Mouse (Mus musculus) cerebellum, adult 18-20 months (tissue): ENCODE data around the gene Tead4.
"Not testable (repeated sequence)": the region's sequence is repeated elsewhere in the genome, so short reads cannot be mapped to it uniquely, and the experiment has no call there.

Source experiments
- DNase-seq, 2 experiments: peaks; one replicate each; pipeline ENCODE4 v3.0.0; 2021

The Tead4 gene

GRCm38 (mm10) chr6:128300134-128301001 lies at the start of gene Tead4:
Gene Tead4, minus strand, starts transcription at chr6:128300823.
- DNase-seq, result peak; percentile 81 to 82

DNA sequence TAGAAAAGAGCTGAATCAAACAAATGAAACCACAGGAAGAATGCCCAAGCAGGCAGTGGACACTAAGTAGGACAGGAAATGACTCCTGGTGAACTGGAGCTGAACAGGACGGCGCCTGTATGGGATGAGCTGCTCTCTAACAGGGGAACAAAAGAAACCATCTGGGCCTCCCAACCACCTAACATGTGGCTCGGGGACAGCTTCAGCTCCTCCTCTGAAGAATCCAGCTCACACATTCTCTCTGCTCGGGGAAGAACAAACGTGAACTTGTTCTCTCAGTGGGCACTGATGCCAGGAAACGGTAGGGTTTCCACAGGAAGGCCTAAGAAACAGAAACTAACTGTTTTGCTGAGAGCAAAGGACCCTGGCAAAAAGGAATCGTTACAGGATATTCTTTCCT lies 49.1 kb upstream of the Tead4 start:
- peak in 1 of 2 experiments; percentile 28 for DNase-seq

GRCm38 (mm10) chr6:128346782-128347181 lies 46.2 kb upstream of the Tead4 start:
- DNase-seq, result no peak

DNA sequence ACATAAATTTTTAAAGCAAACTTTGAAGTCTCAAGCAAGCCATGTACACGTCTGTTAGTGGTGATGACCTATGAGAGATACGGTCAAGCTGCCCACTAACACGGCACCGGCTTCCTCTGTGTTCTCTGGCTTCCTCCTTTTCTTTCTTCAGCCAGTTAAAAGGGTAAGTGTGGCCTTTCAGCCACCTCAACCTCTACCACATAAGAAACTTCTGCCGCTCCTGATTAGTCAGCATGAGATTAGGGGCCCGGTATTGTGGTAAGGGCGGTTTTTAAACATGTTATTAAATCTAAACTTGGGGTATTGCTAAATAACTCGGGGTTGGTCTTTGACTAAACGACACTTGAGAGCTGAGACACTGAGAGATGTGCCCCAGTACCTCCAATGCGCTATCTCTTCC lies 45.0 kb upstream of the Tead4 start:
- DNase-seq, result no peak

DNA sequence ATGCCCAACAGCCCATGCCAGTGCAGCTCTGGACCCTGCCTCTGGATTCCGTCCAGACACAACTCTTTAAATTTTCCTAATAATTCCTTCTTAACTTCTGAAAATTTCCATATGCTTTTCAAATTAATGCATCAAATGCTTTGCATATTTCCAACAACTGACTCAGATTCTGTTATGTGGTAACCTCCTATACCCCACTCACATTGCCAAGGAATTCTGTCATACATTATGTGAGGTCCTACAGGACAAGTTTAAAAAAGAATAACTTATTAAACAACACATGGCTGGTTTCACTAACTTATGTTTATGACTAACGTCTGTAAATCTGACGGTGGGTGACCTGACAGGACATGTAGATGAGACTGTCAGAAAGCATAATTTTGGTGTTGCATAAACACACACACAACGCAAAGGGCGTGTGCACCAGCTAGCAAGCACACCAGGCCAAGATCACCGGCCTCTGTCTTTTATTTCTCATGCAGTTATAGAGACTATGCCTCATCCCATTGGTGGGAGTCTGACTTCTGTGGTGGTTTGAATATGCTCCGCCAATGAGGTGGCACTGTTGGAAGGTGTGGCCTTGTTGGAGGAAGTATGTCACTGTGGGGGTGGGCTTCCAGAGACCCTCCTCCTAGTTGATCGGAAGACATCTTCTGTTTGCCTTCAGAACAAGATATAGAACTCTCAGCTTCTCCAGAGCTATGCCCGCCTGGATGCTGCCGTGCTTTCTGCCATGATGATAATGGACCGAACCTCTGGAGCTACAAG lies 41.5 kb upstream of the Tead4 start:
- DNase-seq, result no peak

- no peak for DNase-seq
Observed at GRCm38 (mm10) chr6:128338876-128339275, 38.3 kb upstream of the Tead4 start.

DNA sequence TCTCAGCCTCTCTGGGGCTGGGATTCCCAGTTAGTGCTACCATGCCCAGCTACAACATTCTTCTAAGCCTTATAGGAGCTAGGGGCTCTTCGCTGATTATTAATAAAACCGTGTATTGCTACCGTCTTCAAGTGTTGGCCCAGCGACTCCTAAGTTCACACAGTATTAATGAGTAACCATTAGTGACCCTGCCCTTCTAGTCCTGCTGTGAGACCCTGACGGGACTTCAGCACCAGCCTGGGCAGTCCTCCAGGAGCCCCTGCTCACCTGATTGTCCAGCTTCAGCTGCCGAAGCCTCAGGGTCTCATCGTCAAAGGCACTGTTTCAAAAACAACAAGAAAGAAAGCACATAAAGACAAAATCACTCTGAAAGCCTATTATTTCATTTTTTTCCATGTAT lies 36.8 kb upstream of the Tead4 start:
- no peak for DNase-seq

- peak; percentile 79 to 88 for DNase-seq
Observed at GRCm38 (mm10) chr6:128334397-128335124, 33.9 kb upstream of the Tead4 start.

DNA sequence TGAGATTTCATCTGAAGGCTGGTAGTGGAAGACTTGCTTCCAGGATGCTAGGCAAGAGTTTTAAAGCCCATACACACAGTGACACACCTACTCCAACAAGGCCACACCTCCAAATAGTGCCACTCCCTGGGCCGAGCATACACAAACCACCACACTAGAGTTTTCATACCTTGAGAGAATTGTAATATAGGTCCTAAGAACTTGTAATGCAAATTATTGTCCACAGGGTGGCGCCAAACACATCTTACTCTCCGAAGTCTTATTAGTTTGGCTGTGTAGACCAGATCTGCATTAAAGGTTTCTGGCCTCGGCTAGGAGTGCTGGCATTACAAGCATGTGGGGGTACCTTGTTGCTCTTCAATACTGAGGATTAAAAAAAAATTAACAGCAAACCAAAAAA lies 17.7 kb upstream of the Tead4 start:
- DNase-seq, result peak; percentile 72 to 78

DNA sequence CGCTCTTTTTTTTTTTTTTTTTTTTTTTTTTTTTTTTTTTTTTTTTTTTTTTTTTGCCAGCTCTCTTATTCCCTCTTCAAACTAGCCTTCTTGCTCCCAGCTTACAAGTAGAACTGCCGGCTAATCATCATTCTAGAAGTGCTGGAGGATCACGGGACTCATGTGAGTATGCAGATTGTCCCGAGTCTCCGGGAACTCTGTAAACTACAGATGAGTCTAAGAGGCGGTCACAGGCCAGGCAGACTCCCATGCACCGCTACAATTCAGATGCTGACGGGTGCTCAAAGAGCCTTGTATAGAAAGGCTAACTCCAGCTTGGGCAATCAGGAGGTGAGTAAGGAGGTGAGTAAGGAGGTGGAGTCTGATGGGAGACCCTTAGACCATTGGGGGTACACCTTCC lies 15.0 kb upstream of the Tead4 start:
- DNase-seq, result no peak

GRCm38 (mm10) chr6:128314796-128315195 lies 14.2 kb upstream of the Tead4 start:
- DNase-seq, result no peak

- peak; percentile 64 to 73 for DNase-seq
Observed at GRCm38 (mm10) chr6:128308311-128308710, 7.7 kb upstream of the Tead4 start.

GRCm38 (mm10) chr6:128304801-128305200 lies 4.2 kb upstream of the Tead4 start:
- DNase-seq, result no peak

DNA sequence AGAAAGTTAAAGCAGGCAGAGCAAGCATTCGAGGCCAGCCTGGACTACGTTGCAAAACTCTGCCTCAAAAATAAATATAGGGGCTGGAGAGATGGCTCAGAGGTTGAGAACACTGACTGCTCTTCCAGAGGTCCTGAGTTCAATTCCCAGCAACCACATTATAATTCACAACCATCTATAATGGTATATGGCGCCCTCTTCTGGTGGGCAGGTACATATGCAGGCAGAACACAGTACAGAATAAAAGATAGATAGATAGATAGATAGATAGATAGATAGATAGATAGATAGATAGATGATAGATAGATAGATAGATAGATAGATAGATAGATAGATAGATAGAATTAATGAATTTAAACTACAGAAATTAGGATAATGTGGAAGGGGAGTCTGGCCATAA lies 2.0 kb upstream of the Tead4 start:
- not testable (repeated sequence) for DNase-seq

DNA sequence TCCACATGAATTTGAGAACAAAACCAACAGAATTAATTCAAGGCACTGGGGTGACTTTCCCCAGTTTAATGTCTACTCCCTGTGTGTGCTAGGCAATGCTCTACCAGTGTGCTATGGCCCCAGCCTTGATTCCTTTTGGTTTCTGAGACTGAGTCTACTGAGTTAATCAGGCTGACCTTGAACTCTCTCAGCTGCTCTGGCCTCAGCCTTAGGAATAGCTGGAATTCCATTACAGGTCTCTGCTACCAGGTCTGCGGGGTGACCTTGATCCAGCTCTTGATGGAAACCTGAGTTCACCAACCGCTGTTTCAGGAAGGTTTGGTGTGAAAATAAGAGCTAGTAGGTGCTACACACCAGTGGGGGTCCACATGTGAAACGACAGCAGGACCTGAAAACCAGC lies 1.3 kb upstream of the Tead4 start:
- DNase-seq, result no peak

GRCm38 (mm10) chr6:128301458-128301857 lies 835 bp upstream of the Tead4 start:
- DNase-seq, result no peak

DNA sequence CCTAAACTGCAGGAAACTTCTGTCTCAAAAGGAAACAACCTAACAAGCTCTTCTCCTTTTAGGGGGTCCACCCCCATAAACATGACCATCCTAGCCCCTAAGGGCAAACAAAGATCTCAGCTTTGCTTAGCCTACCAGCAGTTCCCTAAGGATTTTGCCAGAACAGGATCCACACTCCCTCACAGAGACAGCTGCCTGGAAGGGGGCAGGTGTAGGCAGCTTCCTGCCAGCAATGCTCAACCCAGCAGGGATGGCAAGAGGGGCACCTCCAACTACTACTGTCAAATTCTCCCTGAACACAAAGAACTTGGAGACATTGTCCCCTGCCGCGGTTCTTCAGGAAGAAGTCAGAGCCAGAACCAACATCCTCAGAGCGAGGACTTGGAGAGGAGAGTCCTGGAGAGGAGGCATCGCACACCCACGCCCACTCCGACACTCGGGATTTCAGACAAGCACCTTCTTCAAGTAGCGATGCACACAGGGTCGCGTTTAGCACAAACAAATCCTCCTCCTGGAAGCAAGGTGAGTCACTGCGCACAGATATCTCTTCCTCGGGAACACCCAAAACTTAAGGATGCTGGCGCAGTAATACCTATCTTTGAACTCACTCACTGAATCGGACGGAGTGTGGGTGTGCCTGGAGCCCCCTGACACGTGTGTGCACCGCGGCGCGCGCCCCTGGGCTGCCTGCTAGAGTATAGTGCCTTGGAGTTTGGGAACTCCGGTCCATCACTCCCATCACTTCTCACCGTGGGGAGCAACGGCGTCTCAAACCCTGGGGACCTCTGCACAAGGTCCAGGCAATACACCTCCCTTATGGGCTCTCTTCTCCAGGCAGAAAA lies 1.1 kb downstream of the Tead4 start:
- DNase-seq, result peak; percentile 23 to 40

GRCm38 (mm10) chr6:128298246-128298645 lies 2.4 kb downstream of the Tead4 start:
- DNase-seq, result no peak

- DNase-seq, result peak; percentile 85 to 87
Observed at GRCm38 (mm10) chr6:128296750-128297393, 3.8 kb downstream of the Tead4 start.

DNA sequence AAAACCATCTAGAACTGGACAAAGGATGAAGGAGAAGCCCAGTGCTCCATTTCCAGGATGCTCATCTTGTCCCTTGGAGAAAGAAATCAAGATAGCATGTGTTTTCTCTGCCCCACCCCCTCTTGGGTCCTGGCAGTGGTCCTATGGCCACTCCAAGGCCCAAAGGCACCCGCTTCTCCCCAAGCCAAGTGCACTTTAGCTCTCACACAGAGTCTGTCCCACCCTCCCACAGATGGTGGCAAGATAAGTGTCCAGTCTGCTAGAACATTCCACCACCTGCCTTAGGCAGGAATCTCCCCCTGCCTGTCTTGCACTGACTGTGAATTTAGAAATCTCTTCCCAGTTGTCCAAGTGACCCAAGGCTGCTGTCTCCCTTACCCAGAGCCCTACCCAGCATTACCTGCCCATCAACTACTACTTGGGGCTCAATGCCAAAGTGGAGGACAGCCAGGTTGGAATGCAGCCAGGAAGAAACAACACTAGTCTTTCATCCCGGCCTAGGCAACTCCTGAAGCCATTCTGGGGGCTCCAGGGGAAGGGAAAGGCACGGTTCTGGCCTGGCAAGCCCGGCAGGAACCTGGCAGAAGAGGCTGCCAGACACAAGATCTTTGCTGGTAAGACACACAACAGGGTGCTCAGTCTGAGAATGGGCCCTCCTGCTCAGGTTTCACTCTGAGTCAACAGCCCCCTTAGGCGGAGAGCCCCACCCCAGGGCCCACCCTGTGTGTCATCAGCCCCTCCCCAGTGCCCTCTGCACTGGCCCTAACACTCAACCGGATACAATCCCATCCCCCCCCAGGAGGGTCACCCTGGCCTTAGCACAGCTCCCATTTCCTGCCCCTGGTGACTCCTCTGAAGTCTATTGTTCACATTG lies 4.5 kb downstream of the Tead4 start:
- peak; percentile 78 to 83 for DNase-seq

GRCm38 (mm10) chr6:128291284-128291683 lies 9.3 kb downstream of the Tead4 start:
- peak; percentile 34 to 37 for DNase-seq
